Mouse (Mus musculus): ENCODE measurements around the gene Rgs12. TPM values are rescaled to one million over a fixed set of nuclear protein-coding genes. Genes with fewer than 3 reads are reported as not detected.

Rgs12 gene
- polyA plus RNA-seq, 1 experiment: 30.5 TPM

DNA sequence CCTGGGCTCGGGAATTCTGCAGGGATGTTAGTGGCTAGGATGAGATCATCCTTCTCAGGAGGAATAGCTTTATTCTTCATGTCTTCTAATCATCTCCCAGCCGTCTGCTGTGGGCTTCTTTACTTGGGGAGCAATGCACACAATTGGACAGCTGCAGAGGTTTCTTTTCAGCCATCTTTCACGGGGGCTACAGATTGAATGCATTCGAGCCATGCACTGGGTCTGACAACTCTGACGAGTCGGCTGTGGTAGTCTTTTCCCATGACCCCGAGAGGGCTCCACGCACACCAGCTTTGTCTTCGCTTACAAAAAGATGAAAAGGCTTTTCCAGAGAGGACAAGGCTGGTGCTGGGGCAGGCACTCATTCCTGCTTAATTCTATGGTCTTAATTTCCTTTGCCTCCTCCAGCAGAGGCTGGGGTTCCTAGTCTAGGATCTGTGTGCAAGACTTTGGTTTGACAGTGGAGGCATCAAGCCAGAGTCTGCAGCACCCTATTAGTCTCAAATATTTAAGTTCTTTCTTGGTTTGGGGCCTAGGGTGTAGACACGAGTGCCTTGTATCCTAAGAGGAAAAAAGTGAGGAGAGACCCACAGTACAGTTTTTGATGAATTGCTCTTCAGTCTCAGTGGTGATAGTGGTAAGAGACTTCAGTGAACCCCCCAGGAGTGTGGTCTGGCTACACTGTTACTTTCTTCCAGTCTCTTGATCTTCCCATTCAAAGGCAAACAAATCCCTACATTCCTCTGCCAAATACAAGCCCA, 7.4 kb upstream of the Rgs12 start:
- no peaks in the 10 kb centered on the region for H3K36me3 ChIP-seq (ENCODE audit: control insufficient read depth, insufficient read depth)
- no peaks in the 10 kb centered on the region for H3K79me2 ChIP-seq (ENCODE audit: control insufficient read depth, insufficient read depth)
- no peak overlapping the region for H3ac ChIP-seq (ENCODE audit: control insufficient read depth, insufficient read length)
- peaks cover 18% of the 10 kb centered on the region for H3K27me3 ChIP-seq (ENCODE audit: control insufficient read depth, insufficient read depth, insufficient read length)
- no peak overlapping the region for H3K4me2 ChIP-seq (ENCODE audit: low read depth)
- TF ChIP-seq MYOG (IDR thresholded peaks at IDR 0.05; ENCODE audit: control insufficient read depth in 1 of 3, insufficient read depth in 1 of 3, insufficient read length in 2 of 3, low read depth in 2 of 3) (no peak), MYOD1 (IDR thresholded peaks at IDR 0.05; ENCODE audit: control insufficient read depth in 1 of 3, insufficient read length in 2 of 3, low read depth in 2 of 3) (no peak), CEBPB (IDR thresholded peaks at IDR 0.05; ENCODE audit: insufficient read depth, poor library complexity, severe bottlenecking) (no peak), E2F4 (IDR thresholded peaks at IDR 0.05; ENCODE audit: insufficient read depth) (no peak), POLR2AphosphoS2 (IDR thresholded peaks at IDR 0.05; ENCODE audit: insufficient read length, low read depth) (no peak), TCF12 (IDR thresholded peaks at IDR 0.05; ENCODE audit: insufficient read depth, poor library complexity, severe bottlenecking) (no peak), REST (IDR thresholded peaks at IDR 0.05; ENCODE audit: insufficient read depth, insufficient read length) (no peak), USF1 (IDR thresholded peaks at IDR 0.05; ENCODE audit: low read depth) (no peak), POLR2A (IDR thresholded peaks at IDR 0.05; ENCODE audit: insufficient read length, low read depth) (no peak), SRF (IDR thresholded peaks at IDR 0.05; ENCODE audit: control insufficient read depth, insufficient read length, low read depth) (no peak), MAX (IDR thresholded peaks at IDR 0.05; ENCODE audit: low read depth) (no peak)
- H3K4me3 ChIP-seq: no peak overlapping the region

DNA sequence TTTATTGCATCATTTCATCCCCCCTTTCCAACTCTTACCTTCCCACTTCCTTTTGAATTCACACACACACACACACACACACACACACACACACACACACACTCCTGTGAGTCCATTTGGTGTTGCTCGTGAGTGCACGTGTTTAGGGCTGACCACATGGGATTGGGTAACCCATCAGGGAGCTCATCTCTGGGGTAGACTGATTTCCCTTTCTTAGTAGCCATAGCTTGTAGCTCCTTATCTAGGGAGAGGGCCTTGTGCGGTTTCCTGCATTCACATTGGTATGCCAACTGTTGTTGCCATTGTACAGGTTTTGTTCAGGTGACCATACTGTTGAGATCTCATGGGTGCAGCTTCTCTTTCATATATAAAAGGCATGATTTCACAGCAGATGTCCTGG, 5.8 kb upstream of the Rgs12 start:
- Histone ChIP-seq H3K4me2 (ENCODE audit: low read depth) (no peak overlapping the region), H3ac (ENCODE audit: control insufficient read depth, insufficient read length) (no peak overlapping the region), H3K4me3 (no peak overlapping the region), H3K79me2 (ENCODE audit: control insufficient read depth, insufficient read depth) (no peaks in the 10 kb centered on the region), H3K27me3 (ENCODE audit: control insufficient read depth, insufficient read depth, insufficient read length) (peaks cover 8% of the 10 kb centered on the region), H3K36me3 (ENCODE audit: control insufficient read depth, insufficient read depth) (no peaks in the 10 kb centered on the region)
- TF ChIP-seq REST (IDR thresholded peaks at IDR 0.05; ENCODE audit: insufficient read depth, insufficient read length): no peak

DNA sequence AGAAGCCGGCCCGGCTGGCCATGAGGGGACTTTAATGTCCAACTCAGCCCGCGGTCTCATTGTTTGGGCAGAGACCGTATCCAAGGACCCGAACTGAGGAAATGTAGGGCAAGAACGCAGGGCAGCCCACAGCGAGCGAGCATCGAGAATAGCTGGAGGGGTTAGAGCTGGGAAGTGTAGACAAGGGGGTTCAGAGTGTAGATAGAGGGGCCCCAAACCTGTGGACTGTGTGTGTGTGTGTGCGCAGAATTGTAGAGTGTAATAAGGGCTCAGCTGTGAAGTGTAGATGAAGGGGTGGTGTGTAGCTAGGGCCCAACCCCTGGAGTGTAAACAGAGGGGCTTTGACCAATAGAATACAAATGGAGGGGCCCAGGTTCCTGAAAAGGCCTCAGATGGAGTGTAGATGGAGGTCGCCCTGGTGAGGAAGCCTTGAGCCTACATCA, 545 bp downstream of the Rgs12 start:
- TF ChIP-seq TCF3 (IDR thresholded peaks at IDR 0.05; ENCODE audit: insufficient read length, low read depth) (no peak), CEBPB (IDR thresholded peaks at IDR 0.05; ENCODE audit: insufficient read depth, poor library complexity, severe bottlenecking) (no peak), MYOD1 (IDR thresholded peaks at IDR 0.05; ENCODE audit: control insufficient read depth in 1 of 3, insufficient read length in 2 of 3, low read depth in 2 of 3) (no peak), MAX (IDR thresholded peaks at IDR 0.05; ENCODE audit: low read depth) (no peak), POLR2AphosphoS2 (IDR thresholded peaks at IDR 0.05; ENCODE audit: insufficient read length, low read depth) (no peak)
- peak overlapping the region; percentile 85 for H3K4me2 ChIP-seq (ENCODE audit: low read depth)
- H3ac ChIP-seq (ENCODE audit: control insufficient read depth, insufficient read length): peak overlapping the region; percentile 75
- no peaks in the 10 kb centered on the region for H3K27me3 ChIP-seq (ENCODE audit: control insufficient read depth, insufficient read depth, insufficient read length)
- H3K36me3 ChIP-seq (ENCODE audit: control insufficient read depth, insufficient read depth): no peaks in the 10 kb centered on the region
- peaks cover 13% of the 10 kb centered on the region for H3K79me2 ChIP-seq (ENCODE audit: control insufficient read depth, insufficient read depth)
- H3K4me3 ChIP-seq: peak overlapping the region; percentile 56

DNA sequence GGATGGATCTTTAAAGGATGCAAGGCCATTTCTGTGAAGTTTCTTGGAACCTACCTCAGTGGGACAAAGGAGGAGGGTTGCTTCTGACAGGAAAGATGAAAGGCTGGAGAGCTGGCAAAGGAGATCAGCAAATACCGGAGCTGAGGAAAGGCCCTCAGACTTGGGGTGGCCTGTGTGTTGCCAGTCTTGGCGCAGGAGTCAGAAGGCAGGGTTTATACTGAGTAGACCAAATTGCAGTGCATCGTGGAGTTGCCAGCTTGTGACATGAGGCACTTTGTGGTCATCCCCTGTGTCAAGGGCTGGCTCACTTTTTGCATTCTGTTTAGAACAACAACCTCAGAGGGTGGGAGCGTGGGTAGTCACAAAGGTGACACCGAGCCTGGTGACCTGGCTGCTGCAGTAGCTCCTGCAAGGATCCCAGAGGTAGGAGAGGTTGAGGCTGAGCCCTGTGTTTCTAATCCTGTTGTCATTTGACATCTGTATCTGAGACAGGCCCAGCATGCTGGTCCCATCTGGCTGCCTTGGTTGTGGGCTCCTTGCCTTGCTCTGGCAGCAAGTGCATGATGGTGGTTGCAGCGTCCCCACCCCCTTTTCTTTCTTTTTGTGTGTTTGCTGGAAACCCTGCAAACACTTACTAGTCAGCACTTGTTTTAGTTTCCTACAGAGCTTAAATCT, 1.4 kb downstream of the Rgs12 start:
- TF ChIP-seq REST (IDR thresholded peaks at IDR 0.05; ENCODE audit: insufficient read depth, insufficient read length): no peak
- TF ChIP-seq POLR2A (IDR thresholded peaks at IDR 0.05; ENCODE audit: insufficient read length, low read depth): no peak
- TF ChIP-seq TCF12 (IDR thresholded peaks at IDR 0.05; ENCODE audit: insufficient read depth, poor library complexity, severe bottlenecking): no peak
- TF ChIP-seq E2F4 (IDR thresholded peaks at IDR 0.05; ENCODE audit: insufficient read depth): no peak
- TF ChIP-seq POLR2AphosphoS2 (IDR thresholded peaks at IDR 0.05; ENCODE audit: insufficient read length, low read depth): no peak
- no peak for TF ChIP-seq CEBPB (IDR thresholded peaks at IDR 0.05; ENCODE audit: insufficient read depth, poor library complexity, severe bottlenecking)
- TF ChIP-seq USF1 (IDR thresholded peaks at IDR 0.05; ENCODE audit: low read depth): no peak
- TF ChIP-seq MAX (IDR thresholded peaks at IDR 0.05; ENCODE audit: low read depth): no peak
- TF ChIP-seq TCF3 (IDR thresholded peaks at IDR 0.05; ENCODE audit: insufficient read length, low read depth): no peak
- TF ChIP-seq SRF (IDR thresholded peaks at IDR 0.05; ENCODE audit: control insufficient read depth, insufficient read length, low read depth): no peak
- no peak for TF ChIP-seq MYOD1 (IDR thresholded peaks at IDR 0.05; ENCODE audit: control insufficient read depth in 1 of 3, insufficient read length in 2 of 3, low read depth in 2 of 3)
- no peak for TF ChIP-seq MYOG (IDR thresholded peaks at IDR 0.05; ENCODE audit: control insufficient read depth in 1 of 3, insufficient read depth in 1 of 3, insufficient read length in 2 of 3, low read depth in 2 of 3)
- Histone ChIP-seq H3K4me3 (peak overlapping the region; percentile 56), H3K79me2 (ENCODE audit: control insufficient read depth, insufficient read depth) (peaks cover 13% of the 10 kb centered on the region), H3K4me2 (ENCODE audit: low read depth) (peak overlapping the region; percentile 85), H3K27me3 (ENCODE audit: control insufficient read depth, insufficient read depth, insufficient read length) (no peaks in the 10 kb centered on the region), H3K36me3 (ENCODE audit: control insufficient read depth, insufficient read depth) (no peaks in the 10 kb centered on the region), H3ac (ENCODE audit: control insufficient read depth, insufficient read length) (peak overlapping the region; percentile 75)

Data from myocyte (in vitro differentiated cells).